Mouse (Mus musculus) c-Kit-positive CD71-negative TER-119-negative erythroid progenitor cells, embryonic 14.5 days (primary cell): ENCODE results near the gene Eya2.

ENCODE experiments used
- DNase-seq: peaks from one replicate; pipeline ENCODE4 v3.0.0-alpha.2; 2013; ENCODE audit warnings: low read depth

Gene Eya2

GRCm38 (mm10) chr2:165594907-165595675 lies at the start of gene Eya2:
Gene Eya2, plus strand, starts transcription at chr2:165595032.
- no peak for DNase-seq

DNA sequence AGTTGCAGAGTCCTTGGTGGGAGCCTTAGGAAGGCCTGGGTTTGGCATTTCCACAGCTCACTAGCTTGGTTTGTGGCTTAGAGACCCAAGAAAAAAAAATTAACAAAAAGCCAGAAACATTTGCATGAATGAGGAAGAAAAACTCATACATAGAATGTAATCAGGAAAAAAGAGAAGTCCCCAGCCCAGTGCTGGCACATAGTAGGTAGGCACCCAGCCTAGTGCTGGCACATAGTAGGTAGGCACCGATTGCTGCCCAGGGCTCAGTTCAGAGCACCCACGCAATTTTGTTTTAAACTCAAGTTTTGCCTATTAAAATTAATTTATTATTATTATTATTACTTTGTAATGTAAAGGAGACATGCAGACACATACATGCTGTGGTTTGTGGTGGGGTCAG lies 49.1 kb upstream of the Eya2 start:
- DNase-seq = no peak

GRCm38 (mm10) chr2:165546341-165546740 lies 48.5 kb upstream of the Eya2 start:
- no peak for DNase-seq

DNA sequence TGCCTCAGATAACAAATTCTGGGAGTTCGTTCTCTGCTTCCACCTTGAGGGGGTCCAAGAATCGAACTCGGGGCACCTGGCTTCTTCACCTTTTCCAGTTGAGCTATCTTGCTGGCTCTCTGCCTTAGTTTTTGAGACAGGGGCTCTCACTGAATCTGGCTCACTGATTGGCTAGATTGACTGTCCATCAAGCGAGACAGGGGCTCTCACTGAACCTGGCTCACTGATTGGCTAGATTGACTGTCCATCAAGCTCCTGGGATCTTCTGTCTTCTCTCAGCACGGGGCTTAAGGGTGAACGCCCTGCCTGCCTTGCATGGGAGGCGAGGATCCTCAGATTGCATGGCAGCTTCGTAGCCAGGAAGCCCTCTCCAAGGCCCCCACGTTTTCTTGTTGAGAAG lies 47.4 kb upstream of the Eya2 start:
- DNase-seq = peak; percentile 26

DNA sequence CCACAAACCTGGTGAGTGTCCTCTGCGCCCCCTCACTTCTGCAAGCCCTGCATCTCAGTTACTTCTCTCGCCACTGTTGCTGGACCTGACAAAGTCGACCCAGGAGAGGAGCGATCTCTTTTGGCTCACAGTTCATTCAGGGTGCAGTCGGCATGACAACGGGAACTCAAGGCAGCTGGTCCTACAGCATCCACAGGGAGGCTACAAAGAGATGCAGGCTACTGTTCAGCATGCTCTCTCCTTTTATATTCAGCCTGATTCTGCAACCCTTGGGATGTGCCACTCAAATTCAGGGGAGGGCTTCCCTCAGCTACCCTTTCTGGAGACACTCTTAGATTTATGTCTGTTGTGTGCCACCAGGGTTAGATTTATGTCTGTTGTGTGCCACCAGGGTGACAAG lies 46.2 kb upstream of the Eya2 start:
- DNase-seq = no peak

GRCm38 (mm10) chr2:165550410-165550809 lies 44.4 kb upstream of the Eya2 start:
- peak; percentile 22 for DNase-seq

DNA sequence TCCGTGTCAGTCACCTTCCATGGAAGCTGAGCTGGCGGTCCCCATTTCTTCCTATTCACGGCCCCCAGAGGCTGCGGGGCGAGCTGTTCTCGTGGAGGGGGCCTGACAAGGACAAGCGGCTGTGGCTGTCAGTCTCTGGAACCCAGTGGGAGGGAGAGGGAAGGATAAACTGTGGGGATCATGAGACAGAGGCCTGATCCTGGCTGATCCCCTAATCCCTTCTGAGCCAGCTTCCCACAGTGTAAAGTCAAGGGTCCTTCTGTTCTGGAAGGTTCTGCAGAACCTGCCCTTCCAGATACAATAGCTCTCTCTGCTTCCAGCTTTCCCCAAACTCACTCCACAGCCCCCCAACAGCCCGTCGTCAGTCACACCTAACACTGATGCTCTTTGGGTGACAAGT lies 40.8 kb upstream of the Eya2 start:
- DNase-seq = no peak

GRCm38 (mm10) chr2:165557278-165557677 lies 37.6 kb upstream of the Eya2 start:
- no peak for DNase-seq

- no peak for DNase-seq
Measured at GRCm38 (mm10) chr2:165558916-165559315, 35.9 kb upstream of the Eya2 start.

- DNase-seq = no peak
Measured at GRCm38 (mm10) chr2:165559506-165560235, 35.2 kb upstream of the Eya2 start.

DNA sequence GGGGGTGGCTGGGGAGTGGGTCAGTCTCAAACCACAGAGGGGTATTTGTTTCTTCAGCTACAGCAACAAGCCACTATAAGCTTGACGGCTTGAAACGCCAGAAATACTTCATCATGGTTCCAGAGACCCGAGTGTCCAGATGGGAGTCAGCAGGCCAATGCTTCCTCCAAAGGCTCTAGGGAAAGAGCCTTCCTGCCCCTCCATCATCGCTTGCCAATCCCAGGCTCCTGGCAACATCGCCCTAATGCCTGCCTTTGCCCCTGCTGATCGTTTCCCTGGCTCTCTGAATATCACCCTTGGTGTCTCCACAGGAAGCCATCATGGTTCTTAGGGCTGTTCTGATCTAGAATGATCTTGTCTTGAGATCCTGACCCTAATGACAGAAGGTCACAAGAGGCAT lies 33.0 kb upstream of the Eya2 start:
- no peak for DNase-seq

- no peak for DNase-seq
Measured at GRCm38 (mm10) chr2:165563298-165564058, 31.4 kb upstream of the Eya2 start.

DNA sequence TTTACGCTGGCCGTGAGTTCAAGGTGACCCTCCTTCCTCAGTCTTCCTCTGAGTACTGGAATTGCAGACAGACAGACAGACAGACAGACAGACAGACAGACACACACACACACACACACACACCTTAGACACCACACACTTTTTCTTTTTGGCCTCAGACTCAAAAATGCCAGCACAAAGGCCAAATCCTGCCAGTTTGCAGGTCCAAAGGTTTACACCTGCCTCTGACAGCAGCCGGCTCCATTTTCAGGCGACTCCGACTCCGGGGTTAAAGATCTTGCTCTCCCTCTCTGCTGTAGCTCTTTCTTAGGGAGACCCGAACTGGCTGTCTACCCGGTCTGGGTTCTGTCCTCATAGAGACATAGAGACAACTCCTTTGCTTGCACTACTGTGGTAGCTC lies 30.7 kb upstream of the Eya2 start:
- DNase-seq = no peak

DNA sequence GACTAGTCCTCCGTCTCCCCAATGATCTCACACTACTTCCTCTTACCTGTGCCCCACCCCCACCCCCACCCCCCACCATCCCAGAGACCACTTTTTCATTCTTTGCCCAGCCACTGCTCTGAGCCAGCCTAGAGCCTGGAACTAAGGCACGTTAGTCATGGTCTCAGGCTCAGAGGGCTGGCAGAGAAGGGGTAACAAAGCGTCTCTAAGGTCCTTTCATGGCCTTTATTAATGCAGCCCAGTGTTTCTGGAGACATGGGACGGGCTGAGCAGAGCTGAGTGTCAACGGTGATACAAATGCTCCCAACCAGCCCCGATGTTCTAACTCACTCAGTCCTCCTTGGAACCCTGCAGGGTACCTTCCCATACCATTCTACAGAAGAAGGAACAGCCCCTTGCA lies 30.2 kb upstream of the Eya2 start:
- no peak for DNase-seq

DNA sequence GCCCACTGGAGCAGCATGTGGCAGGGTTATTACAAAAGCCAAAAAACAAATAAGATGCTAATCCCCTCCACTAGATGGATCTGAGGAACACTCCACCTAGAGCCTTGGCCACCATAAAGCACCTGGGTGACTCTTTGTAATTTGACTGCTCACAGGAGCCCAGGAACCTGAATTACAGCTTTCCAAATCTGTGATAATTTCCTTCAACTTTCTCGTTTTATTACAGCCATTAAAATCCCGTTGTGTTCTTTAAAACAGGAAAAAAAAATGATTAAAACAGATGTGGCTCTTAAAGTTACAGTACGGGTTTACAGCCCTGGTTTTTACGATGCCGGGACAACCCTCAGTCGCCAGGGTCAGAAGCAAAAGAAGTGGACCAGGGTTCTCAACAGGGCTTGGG lies 27.9 kb upstream of the Eya2 start:
- no peak for DNase-seq

- DNase-seq = no peak
Measured at GRCm38 (mm10) chr2:165567820-165568219, 27.0 kb upstream of the Eya2 start.

- DNase-seq = no peak
Measured at GRCm38 (mm10) chr2:165568911-165569310, 25.9 kb upstream of the Eya2 start.

GRCm38 (mm10) chr2:165571216-165571778 lies 23.5 kb upstream of the Eya2 start:
- DNase-seq = no peak

GRCm38 (mm10) chr2:165583044-165583443 lies 11.8 kb upstream of the Eya2 start:
- DNase-seq = no peak

DNA sequence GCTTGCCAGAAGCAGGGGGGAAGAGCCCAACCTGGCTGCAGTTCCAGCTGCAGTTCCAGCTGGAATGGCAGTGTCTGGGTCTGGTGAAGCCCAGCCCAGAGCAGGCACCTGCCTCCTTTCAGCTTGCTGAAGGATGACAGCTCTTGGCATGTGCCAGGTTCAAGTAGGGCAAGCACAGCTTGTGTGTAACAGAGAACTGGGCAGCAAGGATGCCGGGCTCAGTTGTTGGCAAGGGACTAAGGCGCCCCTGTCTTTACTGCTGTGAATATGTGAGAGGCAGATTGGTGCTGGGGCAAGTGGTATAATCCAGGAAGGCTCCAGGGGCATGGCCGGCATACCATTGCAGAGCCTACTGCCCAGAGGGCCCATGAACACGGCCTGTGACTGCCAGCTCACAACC lies 11.3 kb upstream of the Eya2 start:
- no peak for DNase-seq

DNA sequence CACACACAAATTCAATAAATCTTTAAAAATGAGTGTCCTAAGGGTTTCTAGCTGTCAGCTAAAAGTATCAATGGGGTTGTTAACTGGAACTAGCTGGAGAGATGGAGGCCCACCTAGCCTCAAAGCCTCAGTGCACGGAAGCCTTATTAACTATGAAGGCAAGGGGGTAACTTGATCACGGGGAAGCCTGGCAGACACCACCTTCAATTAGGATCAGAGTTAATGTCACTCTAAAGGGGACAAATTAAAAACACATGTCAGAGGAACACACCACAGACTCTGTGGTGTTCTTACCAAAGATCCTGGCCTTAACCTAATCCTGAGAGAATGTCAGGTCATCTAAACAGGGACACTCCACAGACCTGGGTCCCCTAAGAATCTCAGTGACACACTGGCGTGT lies 10.3 kb upstream of the Eya2 start:
- no peak for DNase-seq

DNA sequence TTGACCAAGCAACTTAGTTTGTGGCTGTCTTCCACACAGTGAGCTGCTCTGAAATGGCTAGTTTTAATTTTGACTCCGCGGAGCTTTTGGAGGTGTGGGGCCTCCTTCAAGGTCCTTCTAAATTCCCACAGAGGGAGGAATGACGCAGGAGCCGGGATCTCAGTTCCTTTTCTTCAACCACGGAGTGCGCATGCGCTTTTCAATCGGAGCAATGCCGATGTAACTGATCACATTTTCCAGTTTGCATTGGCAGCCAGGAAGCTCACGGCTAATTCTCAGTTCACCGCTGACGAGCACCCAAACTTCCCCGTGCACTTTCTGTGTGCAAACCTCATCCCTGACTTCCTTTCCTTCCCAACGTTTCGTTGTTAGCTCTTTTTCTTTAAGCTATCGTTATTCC lies 4.1 kb upstream of the Eya2 start:
- no peak for DNase-seq

DNA sequence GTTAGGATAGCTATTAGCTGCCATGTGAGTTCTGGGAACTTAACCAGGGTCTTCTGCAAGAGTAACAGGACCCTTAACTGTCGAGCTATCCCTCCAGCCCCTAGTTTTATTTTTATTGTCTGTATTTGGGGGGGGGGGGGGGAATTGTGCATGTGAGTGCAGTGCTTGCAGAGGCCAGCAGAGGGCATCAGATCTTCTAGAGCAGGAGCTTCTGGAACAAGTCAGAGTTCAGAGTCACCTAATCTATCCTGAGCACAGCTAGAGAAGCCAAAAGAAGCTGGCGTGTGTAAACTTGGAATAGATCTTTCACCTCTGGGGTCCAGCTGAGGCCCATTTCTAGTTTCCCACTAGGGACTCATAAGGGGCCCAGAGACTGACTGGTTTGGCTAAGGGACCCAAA lies 1.1 kb upstream of the Eya2 start:
- no peak for DNase-seq
